Mouse (Mus musculus): ENCODE data around the gene 4931414P19Rik. TPM values are rescaled to one million over a fixed set of nuclear protein-coding genes. Genes with fewer than 3 reads are reported as not detected.

The 4931414P19Rik gene
- polyA plus RNA-seq, 1 experiment, result not detected

- Histone ChIP-seq H3K4me1 (ENCODE audit: control insufficient read depth, insufficient read depth, low read length) (peaks cover 14% of the 10 kb centered on the region), H3K27ac (ENCODE audit: insufficient read depth, low read depth, low read length) (no peak overlapping the region), H3K4me3 (ENCODE audit: insufficient read depth, low read depth, low read length) (no peak overlapping the region)
- 93% methylated on average over 7 of the region's 7 CpGs for WGBS
- no peak for TF ChIP-seq POLR2A (IDR thresholded peaks at IDR 0.05; ENCODE audit: insufficient read depth, low read depth, low read length)
- no peak for TF ChIP-seq CTCF (IDR thresholded peaks at IDR 0.05; ENCODE audit: insufficient read depth, low read depth, low read length)
Observed at GRCm38 (mm10) chr14:54579638-54580037, 26.2 kb downstream of the 4931414P19Rik start.

DNA sequence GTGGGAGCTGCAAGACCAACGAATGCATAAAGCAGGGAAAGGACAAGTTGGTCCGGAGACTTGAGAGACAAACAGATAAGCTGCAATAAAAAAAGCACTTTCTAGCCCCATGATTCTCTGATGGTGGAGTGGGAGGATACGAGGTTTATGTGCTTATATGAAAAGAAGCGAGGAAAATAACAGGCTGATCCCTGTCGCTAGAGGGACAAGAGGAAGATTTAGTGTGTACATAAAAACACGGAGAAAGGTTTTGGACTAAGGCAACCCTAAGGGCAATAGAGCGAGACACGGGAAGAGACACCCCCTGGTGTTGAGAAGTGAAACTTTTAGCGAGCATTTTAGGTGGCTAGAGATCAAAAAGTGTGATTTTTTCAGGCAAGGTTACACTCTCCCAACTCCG, 27.7 kb downstream of the 4931414P19Rik start:
- no peak overlapping the region for H3K27ac ChIP-seq (ENCODE audit: insufficient read depth, low read depth, low read length)
- no peak for TF ChIP-seq POLR2A (IDR thresholded peaks at IDR 0.05; ENCODE audit: insufficient read depth, low read depth, low read length)
- TF ChIP-seq CTCF (IDR thresholded peaks at IDR 0.05; ENCODE audit: insufficient read depth, low read depth, low read length), result no peak
- WGBS, result 2% methylated on average over 10 of the region's 10 CpGs
- peak overlapping the region; percentile 51 for H3K4me3 ChIP-seq (ENCODE audit: insufficient read depth, low read depth, low read length)
- peaks cover 16% of the 10 kb centered on the region for H3K4me1 ChIP-seq (ENCODE audit: control insufficient read depth, insufficient read depth, low read length)

- H3K4me1 ChIP-seq (ENCODE audit: control insufficient read depth, insufficient read depth, low read length), result peaks cover 21% of the 10 kb centered on the region
- H3K27ac ChIP-seq (ENCODE audit: insufficient read depth, low read depth, low read length), result no peak within 1 kb of the TSS
- peak within 1 kb of the TSS; percentile 51 for H3K4me3 ChIP-seq (ENCODE audit: insufficient read depth, low read depth, low read length)
- TF ChIP-seq CTCF (IDR thresholded peaks at IDR 0.05; ENCODE audit: insufficient read depth, low read depth, low read length) (no peak), POLR2A (IDR thresholded peaks at IDR 0.05; ENCODE audit: insufficient read depth, low read depth, low read length) (no peak)
- under 1% methylated on average over 66 of the region's 66 CpGs for WGBS
Observed at GRCm38 (mm10) chr14:54577089-54577982, 28.5 kb downstream of the 4931414P19Rik start, which contains the start of gene Ajuba. Gene Ajuba, minus strand, starts transcription at chr14:54577558.

DNA sequence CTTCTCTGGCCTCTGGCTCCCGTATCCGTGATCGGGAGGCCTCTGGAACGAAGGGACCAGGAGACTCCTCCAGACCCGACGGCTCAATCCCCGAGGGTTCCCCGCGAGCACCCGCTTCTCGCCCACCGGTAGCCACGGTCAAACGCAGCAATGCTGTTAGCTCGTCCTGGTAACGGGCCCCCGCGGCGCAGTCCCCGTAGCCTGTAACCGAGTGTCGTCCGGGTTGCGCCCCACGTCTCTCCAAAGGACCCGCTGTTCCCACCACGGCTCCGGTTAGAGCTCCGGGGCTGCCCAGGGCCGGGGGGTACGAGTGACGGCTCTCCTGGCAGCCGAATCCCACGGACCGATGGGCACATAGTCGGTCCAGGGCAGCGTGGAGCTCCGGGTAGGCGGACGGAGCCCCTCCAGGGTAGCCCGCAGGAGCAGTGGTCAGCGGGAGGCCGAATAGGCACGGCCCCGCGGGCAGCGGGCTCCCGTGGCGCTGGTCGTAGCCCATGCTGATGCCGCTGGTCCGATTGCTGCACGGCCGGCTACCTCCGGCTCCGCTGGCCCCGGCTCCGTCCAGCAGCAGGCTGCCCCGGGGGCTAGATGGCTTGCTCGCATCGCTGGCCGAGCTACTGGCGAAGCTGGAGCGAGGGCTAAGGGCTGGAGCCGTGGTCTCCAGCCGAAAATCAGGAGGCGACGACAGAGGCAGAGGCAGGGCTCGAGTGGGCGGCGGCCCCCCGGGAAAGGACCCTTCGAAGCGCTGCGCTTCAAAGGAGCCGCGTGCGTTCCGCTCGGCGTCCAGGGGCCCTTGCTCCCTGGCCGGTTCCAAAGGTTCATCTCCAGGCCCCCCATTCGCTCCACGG, 29.3 kb downstream of the 4931414P19Rik start:
- TF ChIP-seq CTCF (IDR thresholded peaks at IDR 0.05; ENCODE audit: insufficient read depth, low read depth, low read length), result no peak
- TF ChIP-seq POLR2A (IDR thresholded peaks at IDR 0.05; ENCODE audit: insufficient read depth, low read depth, low read length), result no peak
- H3K27ac ChIP-seq (ENCODE audit: insufficient read depth, low read depth, low read length), result no peak overlapping the region
- peaks cover 21% of the 10 kb centered on the region for H3K4me1 ChIP-seq (ENCODE audit: control insufficient read depth, insufficient read depth, low read length)
- H3K4me3 ChIP-seq (ENCODE audit: insufficient read depth, low read depth, low read length), result peak overlapping the region; percentile 51
- WGBS, result under 1% methylated on average over 84 of the region's 84 CpGs

- no peak for TF ChIP-seq CTCF (IDR thresholded peaks at IDR 0.05; ENCODE audit: insufficient read depth, low read depth, low read length)
- TF ChIP-seq POLR2A (IDR thresholded peaks at IDR 0.05; ENCODE audit: insufficient read depth, low read depth, low read length), result no peak
- Histone ChIP-seq H3K4me3 (ENCODE audit: insufficient read depth, low read depth, low read length) (peak overlapping the region; percentile 51), H3K4me1 (ENCODE audit: control insufficient read depth, insufficient read depth, low read length) (peaks cover 21% of the 10 kb centered on the region), H3K27ac (ENCODE audit: insufficient read depth, low read depth, low read length) (no peak overlapping the region)
- 1% methylated on average over 39 of the region's 39 CpGs for WGBS
Observed at GRCm38 (mm10) chr14:54575631-54576030, 30.2 kb downstream of the 4931414P19Rik start.

DNA sequence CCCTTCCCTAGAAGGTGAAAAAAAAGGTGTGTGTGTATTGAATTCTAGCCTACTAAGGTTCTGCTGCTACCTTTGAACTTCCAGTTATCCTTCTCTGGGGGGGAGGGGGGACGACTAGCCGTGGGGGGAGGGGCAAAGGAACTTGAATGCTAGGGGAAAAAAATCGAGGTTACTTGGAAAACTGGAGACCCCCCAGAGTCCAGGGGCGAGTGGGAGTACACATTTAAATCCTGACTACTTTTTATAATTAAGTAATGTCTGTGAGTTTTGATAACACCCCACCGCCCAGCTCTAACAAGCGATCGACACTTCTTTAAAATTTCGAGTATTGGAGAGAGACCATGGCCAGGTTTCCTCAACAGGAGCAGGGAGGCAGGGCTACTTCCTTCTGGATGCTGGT, 30.8 kb downstream of the 4931414P19Rik start:
- WGBS, result 30% methylated on average over 8 of the region's 8 CpGs
- H3K4me1 ChIP-seq (ENCODE audit: control insufficient read depth, insufficient read depth, low read length), result peaks cover 21% of the 10 kb centered on the region
- H3K4me3 ChIP-seq (ENCODE audit: insufficient read depth, low read depth, low read length), result no peak overlapping the region
- TF ChIP-seq POLR2A (IDR thresholded peaks at IDR 0.05; ENCODE audit: insufficient read depth, low read depth, low read length) (no peak), CTCF (IDR thresholded peaks at IDR 0.05; ENCODE audit: insufficient read depth, low read depth, low read length) (no peak)
- H3K27ac ChIP-seq (ENCODE audit: insufficient read depth, low read depth, low read length), result no peak overlapping the region

DNA sequence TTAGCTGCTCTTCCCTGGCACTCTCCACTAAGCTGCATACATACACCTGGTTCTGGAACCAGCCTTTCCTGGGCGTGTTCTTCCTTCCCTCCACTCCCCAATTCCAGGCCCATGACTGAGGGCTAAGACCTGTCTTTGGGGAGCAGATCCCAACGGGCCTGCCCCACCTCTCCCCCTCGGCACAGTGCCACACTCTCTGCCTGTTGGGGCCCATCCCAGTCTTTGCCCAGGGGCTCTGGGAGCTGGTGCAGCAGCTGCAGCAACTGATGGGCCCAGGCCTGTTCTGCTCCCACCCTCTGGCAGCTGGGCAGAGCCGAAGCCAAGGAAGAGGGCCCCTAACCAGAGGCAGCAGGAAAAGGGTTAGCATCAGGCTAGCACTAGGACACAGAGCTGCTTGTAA, 31.5 kb downstream of the 4931414P19Rik start:
- Histone ChIP-seq H3K27ac (ENCODE audit: insufficient read depth, low read depth, low read length) (no peak overlapping the region), H3K4me1 (ENCODE audit: control insufficient read depth, insufficient read depth, low read length) (peaks cover 21% of the 10 kb centered on the region), H3K4me3 (ENCODE audit: insufficient read depth, low read depth, low read length) (no peak overlapping the region)
- 54% methylated on average over 4 of the region's 4 CpGs for WGBS
- no peak for TF ChIP-seq POLR2A (IDR thresholded peaks at IDR 0.05; ENCODE audit: insufficient read depth, low read depth, low read length)
- TF ChIP-seq CTCF (IDR thresholded peaks at IDR 0.05; ENCODE audit: insufficient read depth, low read depth, low read length), result no peak

DNA sequence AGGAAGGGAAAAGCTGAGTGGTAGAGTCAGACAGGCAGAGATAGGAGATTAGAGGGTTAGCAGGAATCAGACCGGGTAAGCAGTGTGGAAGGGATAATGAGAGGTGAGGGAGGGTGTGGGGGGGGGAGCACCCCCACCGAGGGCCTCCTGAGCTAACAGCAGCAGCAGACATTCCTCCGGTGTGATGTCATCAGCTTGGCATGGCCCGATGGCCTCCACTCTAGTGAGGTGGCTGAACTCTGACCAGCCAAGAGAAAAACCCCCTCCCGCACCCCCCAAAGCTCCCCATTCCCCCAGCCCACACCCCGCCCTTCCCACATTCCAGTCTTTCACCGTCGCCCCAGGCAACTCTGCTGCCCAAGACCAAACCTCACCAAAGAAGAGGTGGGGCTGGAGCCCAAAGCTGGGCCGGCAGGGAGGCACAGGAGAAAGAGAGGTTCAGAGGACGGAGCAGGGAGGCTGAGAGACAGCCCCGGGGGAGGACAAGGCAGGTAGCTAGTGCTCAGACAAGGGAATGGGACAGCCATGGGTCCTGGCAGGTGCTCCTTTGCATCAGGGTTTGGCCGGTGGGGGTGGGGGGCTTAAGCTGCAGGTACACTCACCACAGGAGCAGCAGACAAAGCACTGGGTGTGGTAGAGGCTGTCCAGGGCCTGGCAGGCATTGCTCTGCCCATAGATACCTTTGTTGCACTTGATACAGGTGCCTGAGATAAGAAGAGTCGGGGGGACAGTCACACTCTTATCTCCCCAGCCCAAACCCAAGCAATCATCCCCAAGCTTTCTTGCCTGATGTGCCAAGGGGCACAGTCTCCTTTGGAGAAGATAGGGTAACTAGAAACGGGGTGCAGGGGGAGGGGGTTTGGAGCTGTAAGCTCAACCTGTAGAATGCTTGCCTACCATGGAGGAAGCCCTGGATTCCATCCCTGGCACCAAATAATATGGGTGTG, 32.7 kb downstream of the 4931414P19Rik start:
- H3K4me3 ChIP-seq (ENCODE audit: insufficient read depth, low read depth, low read length), result no peak overlapping the region
- WGBS, result 34% methylated on average over 14 of the region's 14 CpGs
- no peak overlapping the region for H3K27ac ChIP-seq (ENCODE audit: insufficient read depth, low read depth, low read length)
- no peak for TF ChIP-seq POLR2A (IDR thresholded peaks at IDR 0.05; ENCODE audit: insufficient read depth, low read depth, low read length)
- H3K4me1 ChIP-seq (ENCODE audit: control insufficient read depth, insufficient read depth, low read length), result peaks cover 21% of the 10 kb centered on the region

Measured in olfactory bulb, adult 2 months (tissue).